Mouse (Mus musculus) left cerebral cortex, postnatal 10 days (tissue): Measurements from ENCODE around the gene Schip1. TPM values are rescaled to one million over a fixed set of nuclear protein-coding genes. Genes with fewer than 3 reads are reported as not detected.
A peak's percentile ranks its signal among the peaks of the same experiment; 100 is the strongest.

ENCODE experiments used
- DNase-seq, 2 experiments: peaks; one replicate each; pipeline ENCODE4 v3.0.0; 2021 to 2022; ENCODE audit warnings: low spot score in 2 of 2, mixed read lengths in 1 of 2; ENCODE audit errors: extremely low spot score in 1 of 2
- intact Hi-C: fragments of 180-260 bp; cut with DNase I; formaldehyde crosslinking; loops from one replicate; pipeline ENCODE4 v1.15.1; 2025
- total RNA-seq, 2 experiments: library from RNA; stranded (reverse); gene quantifications; 2 replicates each; pipeline ENCODE4 v1.2.3; 2021

The Schip1 gene
- total RNA-seq, 2 experiments from 2014 or later, result 182 to 193 TPM

DNA sequence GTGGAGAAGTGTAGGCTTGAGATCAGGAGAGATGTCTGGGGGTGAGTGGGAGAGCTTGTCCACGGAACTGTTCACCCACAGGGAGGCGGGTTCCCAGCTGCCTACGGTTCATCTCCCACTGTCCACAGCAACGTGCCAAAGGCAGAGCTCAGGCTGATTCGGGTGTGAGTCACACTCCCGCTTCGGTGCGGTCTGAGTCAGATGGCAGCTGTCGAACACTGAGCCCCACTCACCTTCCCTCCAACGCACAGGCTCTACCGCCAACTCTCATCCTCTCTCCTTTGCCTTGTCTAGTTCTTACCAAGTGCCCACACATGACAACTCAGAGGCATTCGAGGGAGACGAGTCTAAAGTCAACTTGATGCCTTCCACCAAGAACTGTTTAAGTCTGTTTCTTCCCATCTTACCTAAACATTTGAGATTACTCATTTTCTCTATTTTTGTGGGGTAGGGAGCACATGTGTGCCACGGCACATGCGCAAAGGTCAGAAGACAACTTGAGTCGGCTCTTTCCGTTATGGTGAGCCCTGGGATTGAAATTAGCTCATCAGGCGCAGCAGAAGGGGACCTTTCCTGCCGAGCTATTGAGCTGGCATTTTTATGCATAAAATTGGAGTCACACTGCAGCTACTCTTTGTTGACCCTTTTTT is 544.4 kb downstream of the Schip1 start:
- DNase-seq, result peak; percentile 40 to 53
- intact Hi-C loops, result no loop called here

DNA sequence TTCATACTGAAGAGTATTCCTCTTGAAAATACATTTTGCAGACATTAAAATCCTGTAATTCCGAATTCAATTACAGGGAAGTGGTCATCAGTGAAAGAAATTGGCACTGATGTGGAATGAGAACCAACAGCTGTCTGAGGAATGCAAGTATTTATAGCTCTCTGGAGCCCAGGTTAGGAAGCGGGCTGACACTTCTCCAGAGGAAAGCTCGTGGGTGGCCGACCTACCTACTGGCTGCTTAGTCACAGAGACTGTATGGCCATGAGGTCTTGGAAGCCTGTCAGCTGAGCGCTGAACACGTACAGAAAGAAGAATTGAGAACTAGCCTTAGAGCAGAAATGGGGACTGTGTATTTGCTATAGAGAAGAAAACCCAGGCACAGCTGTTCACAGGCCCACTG is 545.4 kb downstream of the Schip1 start:
- DNase-seq, result no peak
- intact Hi-C loops, result loop anchor here (10.0 kb wide), 1 partner anchor 345 kb away; no protein-coding TSS in a partner anchor

DNA sequence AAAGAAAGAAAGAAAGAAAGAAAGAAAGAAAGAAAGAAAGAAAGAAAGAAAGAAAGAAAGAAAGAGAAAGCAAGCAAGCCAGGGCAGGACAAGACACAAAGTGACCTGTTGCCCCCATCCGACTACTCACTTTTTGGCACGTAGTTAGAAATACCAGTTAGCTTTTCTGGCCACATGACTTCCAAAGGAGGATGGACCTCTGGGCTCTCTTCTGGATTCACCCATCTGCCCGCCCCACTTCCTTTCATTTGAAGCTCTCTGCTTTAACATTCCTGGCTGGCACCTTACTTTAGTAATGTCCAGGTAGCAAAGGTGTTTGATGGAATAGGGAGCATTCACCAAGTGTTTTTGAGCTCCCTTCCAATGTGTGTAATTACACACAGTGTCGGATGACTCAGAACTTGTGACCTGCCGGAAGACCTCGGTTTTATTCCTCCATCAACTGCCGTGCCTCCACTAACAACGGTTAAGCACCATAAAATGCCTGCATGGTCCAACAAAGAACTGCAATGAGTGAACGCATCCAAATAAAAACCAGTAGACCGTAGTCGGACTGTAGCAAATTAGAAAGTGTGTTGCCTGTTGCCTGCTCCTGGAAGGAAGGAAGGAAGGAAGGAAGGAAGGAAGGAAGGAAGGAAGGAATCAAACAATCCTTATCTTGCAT is 546.1 kb downstream of the Schip1 start:
- DNase-seq, result no peak
- intact Hi-C loops, result loop anchor here (10.0 kb wide), 1 partner anchor 344 kb away; no protein-coding TSS in a partner anchor

DNA sequence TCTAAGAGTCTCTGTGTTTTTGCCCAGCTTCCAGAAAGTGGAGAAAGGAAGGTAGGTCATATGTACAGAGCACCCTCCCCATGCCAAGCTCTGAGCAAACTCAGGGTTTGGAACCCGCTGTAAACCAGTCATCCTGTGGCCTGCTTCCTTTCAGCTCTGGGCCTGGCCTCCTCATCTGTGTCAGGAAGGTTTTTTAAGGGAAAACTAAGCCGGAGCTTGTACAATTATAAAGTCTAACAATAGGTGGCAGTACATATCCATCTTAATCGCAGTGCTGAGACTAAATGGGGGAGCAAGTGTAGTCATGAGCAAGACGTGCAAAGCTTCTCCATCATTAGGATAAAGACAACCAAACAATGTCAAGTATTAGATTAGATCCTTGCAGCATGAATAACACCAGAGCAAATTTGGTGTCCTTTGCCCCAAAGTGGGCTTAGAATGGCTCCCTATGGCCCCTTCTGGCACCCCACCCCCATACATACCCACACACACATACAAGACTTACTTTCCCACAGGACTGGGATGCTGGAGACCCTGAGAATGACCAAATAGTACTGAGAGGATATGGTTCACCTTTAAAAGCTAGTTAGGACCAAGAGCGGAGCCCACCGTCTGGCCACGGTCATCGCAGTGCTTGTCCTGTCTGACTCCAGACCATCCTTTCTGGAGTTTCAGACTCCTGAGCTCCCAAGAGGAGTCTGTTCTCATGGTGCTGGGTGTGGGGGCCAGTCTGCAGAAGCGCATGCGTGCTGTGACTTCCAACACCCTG is 550.6 kb downstream of the Schip1 start:
- peak in 1 of 2 experiments; percentile 15 for DNase-seq
- intact Hi-C loops, result loop anchor here (2.0 to 10.0 kb wide), 3 partner anchors 62 to 340 kb away; no protein-coding TSS in a partner anchor

DNA sequence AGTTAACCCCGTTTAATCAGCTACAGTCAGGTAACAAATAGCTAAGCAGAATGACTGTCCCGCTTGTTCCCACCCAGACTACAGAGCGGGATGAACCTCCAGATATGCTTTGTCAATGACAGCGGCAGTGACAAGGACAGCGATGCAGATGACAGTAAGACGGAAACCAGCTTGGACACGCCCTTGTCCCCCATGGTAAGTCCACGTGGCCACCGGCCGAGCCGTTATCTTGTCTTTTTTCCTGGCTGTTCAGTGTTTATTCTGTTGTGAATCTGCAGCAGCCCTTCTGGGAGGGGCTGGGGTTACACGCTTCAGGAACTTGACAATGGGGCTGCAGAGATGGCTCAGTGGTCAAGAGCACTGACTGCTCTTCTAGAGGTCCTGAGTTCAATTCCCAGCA is 551.8 kb downstream of the Schip1 start:
- intact Hi-C loops, result loop anchor here (5.0 to 10.0 kb wide), 2 partner anchors 61 to 338 kb away; no protein-coding TSS in a partner anchor
- DNase-seq, result no peak

DNA sequence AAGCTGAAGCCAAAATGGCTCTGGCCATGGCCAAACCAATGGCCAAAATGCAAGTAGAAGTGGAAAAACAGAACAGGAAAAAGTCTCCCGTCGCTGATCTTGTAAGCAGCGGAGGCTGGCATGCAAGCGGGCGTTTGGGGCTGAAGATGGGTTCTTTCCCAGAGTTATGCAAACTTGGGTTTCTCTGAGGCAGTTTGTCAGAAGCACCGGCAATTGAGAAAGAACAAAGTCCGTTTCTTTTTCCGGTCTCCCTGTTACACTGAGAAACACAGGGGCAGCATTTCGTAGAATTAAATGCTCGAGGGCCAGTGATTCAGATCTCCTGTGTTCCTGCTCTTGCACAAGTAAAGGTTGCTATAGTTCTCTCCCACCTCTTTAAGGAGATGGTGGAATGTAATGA is 553.1 kb downstream of the Schip1 start:
- intact Hi-C loops, result loop anchor here (5.0 to 10.0 kb wide), 2 partner anchors 60 to 337 kb away; no protein-coding TSS in a partner anchor
- DNase-seq, result no peak

DNA sequence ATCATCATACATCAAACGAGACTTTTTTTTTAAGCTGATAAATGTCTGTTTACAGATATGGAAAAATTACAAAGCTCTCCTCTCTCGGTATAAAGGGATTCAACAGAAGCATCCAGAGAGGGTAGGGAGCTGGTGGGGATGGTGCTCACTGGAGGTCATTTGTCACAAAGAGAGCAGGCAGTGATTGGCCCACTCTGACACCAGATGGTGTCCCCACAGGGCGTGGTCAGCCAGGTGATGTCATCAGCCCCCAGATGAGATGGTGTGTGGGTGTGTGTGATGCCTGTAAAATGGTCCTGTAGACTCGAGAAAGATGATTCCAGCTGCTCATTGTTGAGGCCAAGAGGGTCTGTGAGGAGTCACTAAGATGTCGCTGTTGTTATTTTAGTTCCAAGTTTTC is 554.5 kb downstream of the Schip1 start:
- DNase-seq, result no peak
- intact Hi-C loops, result loop anchor here (5.0 to 10.0 kb wide), 2 partner anchors 58 to 336 kb away; no protein-coding TSS in a partner anchor

DNA sequence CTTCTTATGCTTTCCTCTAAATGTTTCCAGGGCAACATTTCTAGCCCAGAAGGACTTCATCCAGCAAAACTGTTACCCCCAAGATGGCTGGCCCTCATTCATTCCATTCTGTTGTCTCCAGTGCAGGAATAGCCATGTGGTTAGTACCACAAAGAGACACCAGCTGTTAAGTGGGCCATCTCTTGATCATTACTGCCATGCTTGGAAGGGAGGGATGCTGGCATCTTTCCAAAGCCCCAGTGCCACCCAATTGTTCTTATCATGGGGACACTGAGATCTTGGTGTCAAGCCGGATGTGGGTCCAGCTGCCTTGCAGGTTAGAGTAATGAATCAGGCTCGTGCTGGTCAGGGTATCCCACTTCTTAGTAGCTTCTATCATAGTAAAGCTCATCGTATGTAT is 557.4 kb downstream of the Schip1 start:
- no peak for DNase-seq
- intact Hi-C loops, result no loop called here

DNA sequence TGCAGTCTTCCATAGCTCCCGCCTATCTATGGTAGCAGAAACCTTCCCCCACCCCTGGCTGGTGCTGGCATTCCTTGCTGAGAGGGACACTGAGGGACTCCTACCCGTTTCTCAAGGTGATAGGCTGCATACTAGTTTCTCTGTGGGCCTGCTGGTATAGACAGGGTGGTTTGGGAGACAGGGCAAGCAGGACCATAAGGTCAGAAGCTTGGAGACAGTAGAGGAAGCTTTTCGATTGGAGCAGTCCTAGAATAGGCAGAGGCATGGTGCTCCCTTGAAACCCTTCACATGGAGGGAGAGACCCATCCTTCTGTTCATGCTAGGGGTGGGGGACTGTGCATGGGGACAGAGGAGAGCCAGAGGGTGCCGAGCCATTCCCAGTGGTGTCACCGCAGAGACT is 558.4 kb downstream of the Schip1 start:
- DNase-seq, result no peak
- intact Hi-C loops, result no loop called here

DNA sequence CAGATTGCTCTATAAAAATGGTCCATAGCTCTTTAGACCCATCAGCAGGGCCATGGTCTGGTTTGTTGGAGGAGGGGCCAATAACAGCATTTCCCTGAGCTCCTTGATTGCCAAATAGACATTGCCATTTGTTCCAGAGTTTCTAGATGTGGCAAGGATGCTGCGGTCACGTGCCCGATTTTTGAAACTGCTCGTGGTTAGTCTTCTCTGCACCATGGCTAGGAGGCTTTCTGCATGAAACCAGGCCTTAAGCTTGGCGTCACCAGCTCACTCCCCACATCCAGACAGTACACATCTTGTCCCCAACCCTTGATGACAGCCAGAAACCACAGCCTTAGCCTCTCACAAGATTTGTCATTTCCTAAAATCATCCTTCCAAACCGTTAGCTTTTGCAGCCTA is 559.9 kb downstream of the Schip1 start:
- intact Hi-C loops, result no loop called here
- no peak for DNase-seq

DNA sequence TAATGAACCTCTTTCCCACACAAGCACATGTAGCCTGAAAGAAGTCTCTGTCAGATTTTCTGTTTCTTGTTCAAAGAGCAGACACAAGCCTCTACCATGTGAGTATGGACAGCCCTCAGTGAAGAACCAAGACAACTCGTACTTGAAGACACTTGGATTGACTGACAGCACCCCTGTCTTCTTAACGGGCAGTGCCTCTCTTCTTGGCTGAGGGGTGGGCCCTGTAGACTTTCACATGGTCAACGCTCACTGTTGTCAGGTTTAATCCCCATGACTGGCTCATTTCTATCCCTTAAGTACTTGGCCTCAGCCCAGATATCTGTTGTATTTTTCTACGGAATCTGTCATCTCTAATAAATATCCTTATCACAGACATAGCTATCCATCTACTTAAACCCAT is 565.7 kb downstream of the Schip1 start:
- intact Hi-C loops, result no loop called here
- no peak for DNase-seq

DNA sequence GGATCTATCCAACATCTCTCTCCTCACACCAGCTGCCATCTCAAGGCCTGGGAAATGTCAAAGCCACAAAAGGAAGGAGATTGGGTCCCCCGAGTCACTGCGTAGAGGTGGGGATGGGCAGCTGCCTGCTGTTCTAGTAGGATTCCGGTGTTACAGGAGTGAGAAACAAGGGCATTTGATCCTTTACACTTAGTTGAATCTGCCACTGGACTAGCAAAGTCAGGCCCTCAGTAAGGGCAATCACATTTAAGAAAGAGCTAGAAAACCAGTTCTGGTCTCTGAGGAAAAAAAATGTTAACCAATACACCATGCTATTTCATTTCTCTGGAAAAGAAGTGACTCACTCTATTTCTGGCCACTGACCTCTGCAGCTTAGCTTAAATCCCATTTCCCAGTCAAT is 566.2 kb downstream of the Schip1 start:
- DNase-seq, result no peak
- intact Hi-C loops, result no loop called here

DNA sequence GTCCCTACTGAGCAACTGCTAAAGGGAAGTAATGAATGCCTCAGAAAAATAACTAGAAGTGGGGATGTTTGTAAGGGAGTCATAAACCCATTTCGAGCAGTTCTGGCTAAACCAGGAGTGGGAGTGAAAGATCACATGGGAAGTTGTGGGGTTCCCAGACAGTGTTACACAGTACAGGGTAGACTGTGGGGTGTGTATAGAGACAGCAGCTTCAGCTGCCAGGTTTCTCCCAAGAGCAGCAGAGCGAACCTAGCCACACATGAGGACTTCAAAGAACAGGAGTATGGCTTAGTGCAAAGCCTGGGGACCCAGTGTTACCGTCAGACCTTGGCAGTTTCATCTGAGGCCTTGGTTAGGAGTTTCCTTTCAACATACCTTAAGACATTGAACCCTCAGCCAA is 568.1 kb downstream of the Schip1 start:
- DNase-seq, result no peak
- intact Hi-C loops, result no loop called here

DNA sequence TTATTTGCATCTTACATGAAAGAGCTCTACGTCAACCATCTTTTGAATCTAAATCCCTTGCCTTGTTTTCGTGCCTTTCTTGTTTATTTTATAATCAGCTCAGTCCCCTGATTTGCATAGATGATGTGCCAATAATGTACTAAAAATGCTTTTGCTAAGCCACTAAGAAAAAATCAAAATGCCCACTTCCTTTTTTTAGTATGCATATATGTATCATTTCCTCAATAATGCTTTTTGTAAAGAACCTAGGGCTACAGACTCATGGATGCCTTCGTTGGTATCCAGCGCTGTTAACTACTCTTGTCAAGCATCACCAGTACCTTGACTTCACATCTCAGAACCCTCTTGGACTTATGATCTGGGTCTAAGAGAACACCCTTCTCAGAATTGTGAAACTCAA is 569.0 kb downstream of the Schip1 start:
- no peak for DNase-seq
- intact Hi-C loops, result no loop called here

DNA sequence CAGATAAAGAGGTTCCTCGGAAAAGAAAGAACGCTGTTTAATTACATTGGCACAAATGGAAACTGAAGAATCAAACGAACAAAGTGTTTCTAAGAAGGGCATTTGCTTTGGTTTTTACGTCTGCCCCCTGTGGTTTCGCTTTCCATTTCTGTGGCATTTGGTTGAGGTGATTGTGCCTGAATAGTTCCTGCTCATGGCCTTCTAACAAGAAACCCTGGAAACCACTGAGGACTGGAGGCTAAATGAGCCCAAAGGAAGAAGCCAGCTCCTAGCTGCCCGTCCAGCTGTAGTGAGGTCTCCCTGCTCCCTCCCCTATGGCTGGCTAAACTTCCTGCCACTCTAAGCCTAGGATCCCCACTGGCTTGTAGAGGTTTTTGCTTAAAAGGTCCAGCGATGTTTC is 573.4 kb downstream of the Schip1 start:
- DNase-seq, result no peak
- intact Hi-C loops, result no loop called here

DNA sequence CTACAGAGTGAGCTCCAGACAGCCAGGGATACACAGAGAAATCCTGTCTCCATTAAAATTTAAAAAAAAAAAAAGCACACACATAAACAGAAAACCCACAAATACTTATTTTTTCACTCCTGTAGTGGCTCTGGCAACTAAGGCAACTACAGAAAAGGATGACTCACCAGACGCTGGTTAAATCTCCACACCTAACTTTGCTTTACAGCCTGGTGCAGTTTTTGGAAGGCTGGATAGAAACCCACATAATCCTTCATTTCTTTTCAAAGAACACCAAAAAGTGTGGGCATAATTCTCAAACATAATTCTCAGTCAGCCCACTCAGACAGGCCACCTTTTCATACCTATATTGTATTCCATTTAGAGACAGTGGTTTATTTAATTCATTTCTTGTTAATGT is 574.1 kb downstream of the Schip1 start:
- no peak for DNase-seq
- intact Hi-C loops, result no loop called here

DNA sequence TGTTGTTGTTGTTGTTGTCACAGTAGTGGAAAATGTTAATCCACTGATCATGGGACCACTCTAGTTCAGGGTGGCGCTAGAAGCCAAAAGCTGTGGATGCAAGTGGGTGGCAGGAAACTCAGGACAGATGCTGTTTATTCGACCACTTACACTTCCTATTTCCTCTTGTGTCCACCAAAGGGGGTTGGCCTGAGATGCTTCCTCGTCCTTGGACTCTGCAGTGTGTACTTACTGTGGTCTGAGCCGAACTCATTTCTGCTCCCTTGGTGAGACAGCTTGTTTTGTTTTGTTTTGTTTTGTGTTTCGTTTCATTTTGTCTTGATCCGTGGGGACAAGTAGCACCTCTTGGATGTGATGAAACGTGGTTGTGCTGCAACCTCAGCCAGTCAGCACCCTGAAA is 578.3 kb downstream of the Schip1 start:
- DNase-seq, result no peak
- intact Hi-C loops, result no loop called here

DNA sequence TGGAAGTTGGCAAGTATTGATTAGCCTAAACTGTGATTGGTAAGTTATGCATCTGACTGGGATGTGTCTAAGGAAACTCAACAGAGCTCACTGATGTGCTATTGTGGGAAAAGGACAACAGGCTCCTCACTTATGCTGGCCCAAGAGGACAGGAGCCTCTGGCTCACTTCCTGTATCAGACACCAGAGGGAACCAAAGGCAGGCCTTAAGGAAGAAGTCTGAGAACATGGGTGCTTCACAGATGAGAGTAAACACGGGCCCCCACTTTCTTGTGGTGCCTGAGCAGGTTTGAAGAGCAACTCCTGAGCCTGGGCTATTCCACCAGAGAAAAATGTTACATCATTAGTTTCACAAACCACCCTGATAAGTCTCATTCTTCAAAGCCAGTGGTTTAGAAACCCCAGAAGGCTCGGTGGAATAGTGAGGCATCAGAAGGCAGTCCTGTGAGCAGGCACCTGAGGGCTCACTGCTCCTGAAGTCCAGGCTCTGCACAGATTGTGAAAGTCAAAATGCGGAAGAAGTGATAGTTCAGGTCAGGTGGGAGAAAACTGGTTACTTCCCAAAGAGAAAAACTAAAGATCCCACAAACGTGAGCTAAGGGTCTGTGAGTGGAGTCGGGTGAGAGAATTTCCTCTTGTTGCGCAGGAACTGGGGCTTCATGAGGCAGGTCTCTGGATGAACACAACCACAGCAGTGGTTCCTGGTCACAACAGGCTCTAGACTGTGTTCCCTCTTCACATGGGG is 582.0 kb downstream of the Schip1 start:
- intact Hi-C loops, result loop anchor here (1.0 to 5.0 kb wide), 2 partner anchors 46 to 63 kb away; partner anchors contain the start of gene Il12a
- no peak for DNase-seq

DNA sequence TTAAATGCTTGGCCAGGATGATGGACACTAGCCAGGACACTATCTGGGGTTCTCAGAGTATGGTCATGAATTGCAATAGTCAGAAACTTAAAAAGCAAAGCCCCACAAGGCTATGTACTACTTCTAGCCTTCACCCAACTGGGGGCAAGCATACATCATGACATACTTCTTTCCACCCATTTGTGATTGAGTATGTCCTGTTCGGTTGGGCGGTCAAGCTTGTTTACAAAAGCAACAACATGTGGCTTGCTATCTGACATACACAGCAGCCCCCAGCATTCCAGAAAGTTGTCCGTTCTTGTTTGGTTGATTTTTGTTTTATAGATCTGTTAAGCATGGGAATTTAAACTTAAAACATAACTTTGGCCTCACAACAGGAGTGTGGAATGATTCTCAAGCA is 582.7 kb downstream of the Schip1 start:
- DNase-seq, result no peak
- intact Hi-C loops, result loop anchor here (5.0 kb wide), 1 partner anchor 45 kb away; the partner anchor contains the start of gene Il12a
